Mouse (Mus musculus) ES-Bruce4 (cell line): ENCODE data around the gene Taar7f.

Source experiments
- CTCF ChIP-seq: IDR thresholded peaks from one replicate; pipeline ENCODE4 v1.8.1; 2011; ENCODE audit warnings: low read depth, low read length
- POLR2A ChIP-seq: IDR thresholded peaks from one replicate; pipeline ENCODE4 v1.8.1; 2011; ENCODE audit warnings: low read length; ENCODE audit not compliant: insufficient read depth

GRCm38 (mm10) chr10:24049210-24049609 lies at the start of gene Taar7f:
- no peak for TF ChIP-seq CTCF
- TF ChIP-seq POLR2A: no peak
